Mouse (Mus musculus): ENCODE measurements at regions not wholly inside any gene's neighbourhood (a gene's known extent, or its start where the extent isn't known, plus 50 kb on each side); places are given as distances from the start of the nearest gene placed in this dataset.
A peak's percentile ranks its signal among the peaks of the same experiment; 100 is the strongest.

DNA sequence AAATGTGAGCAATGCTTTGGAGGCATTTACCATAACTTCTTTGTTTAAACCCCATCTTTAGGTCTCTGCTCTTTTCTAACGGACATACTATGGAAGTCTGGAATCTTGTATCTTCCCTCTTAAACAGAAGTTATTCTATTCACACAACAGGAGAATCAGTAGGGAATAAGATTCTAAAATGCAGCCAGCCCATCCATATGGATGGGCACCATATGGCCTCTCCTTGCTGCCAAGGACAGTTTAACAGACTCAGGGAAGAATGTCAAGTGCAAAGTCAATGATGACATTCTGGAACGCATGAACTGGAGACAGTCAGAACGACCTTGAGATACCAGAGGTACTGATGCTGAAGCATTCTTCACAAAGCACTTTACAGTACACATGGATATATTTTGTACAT is 206.1 kb upstream of the Tmpo start:
- no peak for ATAC-seq (replicated peaks in 1 of 2; ENCODE audit: insufficient read depth in 1 of 2, low FRiP score in 2 of 2, low TSS enrichment in 1 of 2, low read depth in 1 of 2, poor library complexity in 2 of 2, severe bottlenecking in 2 of 2)

DNA sequence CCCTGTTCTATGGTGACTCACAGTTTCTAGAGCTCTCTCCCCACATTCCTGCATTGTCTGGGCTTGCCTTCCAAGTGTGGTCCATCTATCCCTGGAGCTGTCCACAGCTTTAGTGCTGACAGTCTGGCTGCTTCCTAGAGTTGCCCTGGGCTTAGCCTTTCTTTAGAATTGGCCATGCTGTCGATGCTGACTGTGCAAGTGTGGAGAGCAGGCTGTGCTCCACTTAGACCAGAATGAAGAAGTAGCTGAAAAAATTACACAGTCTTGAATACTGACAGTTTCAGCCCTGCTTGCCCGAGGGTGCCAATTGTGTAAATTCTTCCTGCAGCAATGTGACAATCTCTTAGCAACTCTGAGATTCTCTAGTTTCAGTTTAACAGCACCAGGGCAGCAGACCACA is 203.3 kb upstream of the Tmpo start:
- no peak for ATAC-seq (replicated peaks in 1 of 2; ENCODE audit: insufficient read depth in 1 of 2, low FRiP score in 2 of 2, low TSS enrichment in 1 of 2, low read depth in 1 of 2, poor library complexity in 2 of 2, severe bottlenecking in 2 of 2)

DNA sequence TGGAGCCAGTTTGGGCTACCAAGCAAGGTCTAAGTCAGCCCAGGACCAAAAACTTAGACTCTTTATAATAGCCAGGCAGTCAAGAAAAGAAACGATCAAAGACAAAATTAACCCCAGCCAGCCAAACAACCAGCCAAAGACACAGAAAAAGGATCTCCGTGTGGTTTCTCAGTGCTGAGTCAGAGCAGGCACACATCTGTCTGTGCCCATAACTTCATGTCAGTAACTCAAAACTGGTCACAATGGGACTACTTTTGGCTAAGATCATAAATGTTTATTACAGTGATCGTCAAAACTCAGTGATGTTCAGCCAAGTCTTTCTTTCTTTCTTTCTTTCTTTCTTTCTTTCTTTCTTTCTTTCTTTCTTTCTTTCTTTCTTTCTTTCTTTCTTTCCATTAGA is 195.6 kb upstream of the Tmpo start:
- ATAC-seq (replicated peaks in 1 of 2; ENCODE audit: insufficient read depth in 1 of 2, low FRiP score in 2 of 2, low TSS enrichment in 1 of 2, low read depth in 1 of 2, poor library complexity in 2 of 2, severe bottlenecking in 2 of 2) = no peak

DNA sequence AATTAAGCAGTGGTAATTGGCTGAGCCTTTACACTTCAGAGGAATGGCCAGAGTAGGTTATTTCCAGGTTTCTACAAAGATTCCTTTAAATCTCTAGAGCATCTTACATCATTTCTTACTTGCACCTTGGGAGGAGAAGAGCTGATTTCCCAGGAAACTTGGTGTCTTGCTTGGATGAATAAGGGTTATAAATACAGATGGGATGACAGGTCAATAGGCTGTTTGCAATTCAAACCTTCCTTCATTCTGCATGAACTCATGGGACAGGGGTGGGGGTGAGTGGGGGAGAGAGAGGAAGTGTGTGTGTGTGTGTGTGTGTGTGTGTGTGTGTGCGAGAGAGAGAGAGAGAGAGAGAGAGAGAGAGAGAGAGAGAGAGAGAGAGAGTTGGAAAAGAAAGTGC is 186.4 kb upstream of the Tmpo start:
- ATAC-seq (replicated peaks in 1 of 2; ENCODE audit: insufficient read depth in 1 of 2, low FRiP score in 2 of 2, low TSS enrichment in 1 of 2, low read depth in 1 of 2, poor library complexity in 2 of 2, severe bottlenecking in 2 of 2) = no peak

DNA sequence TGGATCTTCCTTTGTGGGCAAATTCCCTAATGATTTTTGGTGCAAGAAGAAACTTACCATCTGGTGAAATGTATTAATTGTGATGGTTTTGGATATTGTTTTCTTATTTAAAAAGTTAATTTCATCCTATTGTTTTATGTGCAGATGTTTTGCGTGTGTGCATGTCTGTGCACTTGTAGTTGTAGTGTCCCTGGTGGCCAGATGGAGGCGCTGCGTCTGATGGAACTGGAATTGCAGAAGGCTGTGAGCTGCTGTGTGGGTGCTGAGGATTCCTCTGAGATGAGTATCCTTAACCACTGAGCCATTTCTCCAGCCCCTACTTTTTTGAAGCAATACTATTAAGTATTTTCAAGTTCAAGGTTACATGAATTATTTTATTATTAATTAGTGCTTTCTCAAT is 181.5 kb upstream of the Tmpo start:
- no peak for ATAC-seq (replicated peaks in 1 of 2; ENCODE audit: insufficient read depth in 1 of 2, low FRiP score in 2 of 2, low TSS enrichment in 1 of 2, low read depth in 1 of 2, poor library complexity in 2 of 2, severe bottlenecking in 2 of 2)

DNA sequence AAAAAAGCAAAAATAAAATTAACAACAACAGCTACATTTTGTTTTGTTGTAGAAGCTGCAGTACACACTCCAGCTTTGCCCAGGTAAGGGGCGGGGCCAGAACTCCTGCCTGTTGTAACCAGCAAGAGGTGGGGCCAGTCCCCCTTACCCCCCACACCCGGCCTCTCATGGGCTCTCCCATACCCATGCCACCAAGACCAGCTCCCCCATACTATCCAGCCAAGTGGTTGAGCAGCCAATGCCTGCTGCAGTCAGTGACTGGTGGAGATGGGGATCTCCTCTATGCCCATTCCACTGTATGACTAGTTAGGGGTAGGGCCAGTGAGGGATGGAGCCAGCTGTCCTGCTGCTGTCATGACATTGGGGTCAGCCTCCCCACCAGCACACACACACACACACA is 180.5 kb upstream of the Tmpo start:
- no peak for ATAC-seq (replicated peaks in 1 of 2; ENCODE audit: insufficient read depth in 1 of 2, low FRiP score in 2 of 2, low TSS enrichment in 1 of 2, low read depth in 1 of 2, poor library complexity in 2 of 2, severe bottlenecking in 2 of 2)

DNA sequence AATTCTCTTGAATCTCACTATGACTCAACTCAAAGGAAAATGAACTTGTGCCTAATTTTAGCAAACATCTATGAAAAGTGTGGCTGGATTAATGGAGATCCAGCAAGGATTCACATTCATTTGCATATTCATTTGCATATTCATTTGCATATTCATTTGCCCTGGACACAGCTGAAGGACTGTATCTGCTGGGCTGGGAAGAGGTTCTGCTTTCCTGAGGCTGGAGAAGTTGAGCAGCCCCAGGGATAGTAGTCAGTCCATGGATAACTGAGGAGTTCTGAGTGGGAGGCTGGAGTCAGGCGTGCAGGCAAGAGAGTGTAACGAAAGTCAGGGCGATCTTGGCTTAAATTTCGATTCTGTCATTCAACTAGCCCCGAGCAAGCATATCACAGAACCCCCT is 164.3 kb upstream of the Tmpo start:
- no peak for ATAC-seq (replicated peaks in 1 of 2; ENCODE audit: insufficient read depth in 1 of 2, low FRiP score in 2 of 2, low TSS enrichment in 1 of 2, low read depth in 1 of 2, poor library complexity in 2 of 2, severe bottlenecking in 2 of 2)

DNA sequence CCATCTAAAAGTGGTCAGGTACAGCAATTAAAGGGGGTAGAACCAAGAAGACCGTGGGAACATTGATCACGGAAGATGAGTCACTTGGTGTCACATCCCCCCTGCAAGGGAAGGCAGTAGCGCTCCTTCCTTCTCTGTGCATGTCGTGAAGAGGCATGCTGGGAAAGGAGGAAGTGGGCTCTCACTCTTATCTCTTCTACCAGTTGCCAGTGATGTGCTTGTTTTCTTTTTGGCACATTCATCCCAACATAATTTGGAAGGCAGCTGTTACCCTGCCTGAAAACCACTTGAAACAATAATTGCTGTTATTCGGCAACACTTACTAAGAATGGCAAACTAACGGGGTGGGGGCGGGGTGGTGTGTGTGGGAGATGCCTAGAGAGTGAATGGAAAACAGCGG is 161.0 kb upstream of the Tmpo start:
- no peak for ATAC-seq (replicated peaks in 1 of 2; ENCODE audit: insufficient read depth in 1 of 2, low FRiP score in 2 of 2, low TSS enrichment in 1 of 2, low read depth in 1 of 2, poor library complexity in 2 of 2, severe bottlenecking in 2 of 2)

DNA sequence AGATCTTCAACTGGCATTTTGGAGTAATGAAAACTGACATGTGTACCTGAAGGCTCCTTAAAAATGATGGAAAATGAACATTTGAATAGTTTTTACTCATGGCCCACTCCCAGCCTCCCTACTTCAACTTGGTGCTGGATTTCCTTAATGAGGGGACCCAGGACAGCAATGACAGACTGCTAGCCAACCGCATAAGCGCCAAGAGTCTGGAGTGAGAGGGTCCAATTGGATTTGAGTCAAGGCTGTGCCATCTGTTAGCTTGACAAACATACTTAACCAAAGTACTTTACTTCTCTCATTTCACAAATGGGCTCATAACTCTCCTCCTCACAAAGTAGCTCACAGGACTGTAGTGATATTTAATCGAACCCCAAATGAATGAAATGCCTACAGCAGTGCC is 158.2 kb upstream of the Tmpo start:
- ATAC-seq (replicated peaks in 1 of 2; ENCODE audit: insufficient read depth in 1 of 2, low FRiP score in 2 of 2, low TSS enrichment in 1 of 2, low read depth in 1 of 2, poor library complexity in 2 of 2, severe bottlenecking in 2 of 2) = no peak

DNA sequence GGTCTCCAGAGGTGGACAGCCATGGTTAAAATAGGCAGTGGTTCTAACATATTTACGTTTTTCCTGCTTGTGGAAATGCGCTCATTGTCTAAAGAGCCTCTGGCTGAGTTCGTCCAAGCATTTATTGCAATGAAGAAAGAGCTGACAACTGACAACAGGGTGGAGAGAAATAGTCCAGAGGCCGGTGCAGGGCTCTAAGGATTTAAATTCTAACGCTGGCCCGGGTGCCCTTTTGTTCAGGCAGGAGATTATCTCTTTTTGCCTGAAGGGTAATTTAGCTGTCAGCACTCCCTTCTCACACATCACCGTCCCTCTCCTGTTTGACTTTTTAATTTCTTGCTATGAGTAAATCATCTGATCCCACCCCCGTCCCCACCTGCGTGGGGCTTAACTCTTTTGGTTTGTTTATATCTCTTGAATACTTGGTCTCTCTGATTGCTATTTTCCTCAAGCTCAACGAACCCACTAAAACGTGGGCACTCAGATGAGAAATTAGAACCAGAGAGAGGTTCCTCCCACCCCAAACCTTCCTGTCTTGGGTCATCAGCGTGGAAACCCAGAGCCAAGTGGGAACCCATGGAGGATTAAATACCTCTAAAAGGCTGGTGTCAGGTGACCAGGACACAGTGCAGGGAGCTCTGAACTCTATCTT is 145.7 kb upstream of the Tmpo start:
- no peak for ATAC-seq (replicated peaks in 1 of 2; ENCODE audit: insufficient read depth in 1 of 2, low FRiP score in 2 of 2, low TSS enrichment in 1 of 2, low read depth in 1 of 2, poor library complexity in 2 of 2, severe bottlenecking in 2 of 2)

DNA sequence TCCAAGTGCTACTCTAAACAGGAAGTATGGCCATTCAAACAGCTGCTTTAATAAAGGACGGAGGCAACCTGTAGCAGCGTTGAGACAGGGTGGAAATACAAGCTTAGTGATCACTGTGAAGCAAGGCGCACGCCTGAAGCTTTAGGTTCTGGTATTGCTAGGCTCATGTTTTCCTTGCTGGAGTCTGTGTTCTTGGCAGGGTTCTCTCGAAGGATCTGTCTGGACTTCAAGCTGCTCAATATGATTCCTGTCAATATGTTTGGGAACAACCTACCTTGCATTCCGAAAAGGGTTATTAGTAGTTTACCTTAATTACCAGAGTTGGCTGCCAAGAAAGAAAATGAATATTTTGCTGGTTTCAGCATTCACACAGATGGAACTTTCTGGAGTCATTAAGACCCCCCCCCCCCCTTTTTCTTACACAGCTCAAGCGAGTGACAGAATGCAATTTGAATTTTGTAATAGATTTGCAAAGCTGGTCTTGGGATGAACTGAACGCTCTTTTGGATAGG is 145.1 kb upstream of the Tmpo start:
- no peak for ATAC-seq (replicated peaks in 1 of 2; ENCODE audit: insufficient read depth in 1 of 2, low FRiP score in 2 of 2, low TSS enrichment in 1 of 2, low read depth in 1 of 2, poor library complexity in 2 of 2, severe bottlenecking in 2 of 2)

DNA sequence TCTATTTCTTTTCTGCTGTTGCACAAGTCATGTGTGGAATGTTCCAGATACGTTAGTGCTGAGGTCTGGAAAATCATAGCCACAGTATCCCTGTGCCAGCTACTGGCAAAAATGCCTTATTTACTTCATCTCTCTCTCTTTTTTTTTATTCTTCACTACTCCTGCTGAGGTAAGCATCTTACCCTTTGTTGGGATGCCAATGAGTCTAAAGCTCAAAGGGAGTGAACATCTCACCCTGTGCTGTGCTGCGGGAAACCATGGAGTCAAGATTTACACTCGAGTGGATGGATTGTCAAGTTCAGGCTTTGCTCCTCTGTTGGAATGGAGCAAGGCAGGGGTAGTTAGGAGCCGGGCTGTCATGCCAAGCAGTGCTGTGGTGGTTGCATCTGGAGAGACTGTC is 140.1 kb upstream of the Tmpo start:
- ATAC-seq (replicated peaks in 1 of 2; ENCODE audit: insufficient read depth in 1 of 2, low FRiP score in 2 of 2, low TSS enrichment in 1 of 2, low read depth in 1 of 2, poor library complexity in 2 of 2, severe bottlenecking in 2 of 2) = no peak

DNA sequence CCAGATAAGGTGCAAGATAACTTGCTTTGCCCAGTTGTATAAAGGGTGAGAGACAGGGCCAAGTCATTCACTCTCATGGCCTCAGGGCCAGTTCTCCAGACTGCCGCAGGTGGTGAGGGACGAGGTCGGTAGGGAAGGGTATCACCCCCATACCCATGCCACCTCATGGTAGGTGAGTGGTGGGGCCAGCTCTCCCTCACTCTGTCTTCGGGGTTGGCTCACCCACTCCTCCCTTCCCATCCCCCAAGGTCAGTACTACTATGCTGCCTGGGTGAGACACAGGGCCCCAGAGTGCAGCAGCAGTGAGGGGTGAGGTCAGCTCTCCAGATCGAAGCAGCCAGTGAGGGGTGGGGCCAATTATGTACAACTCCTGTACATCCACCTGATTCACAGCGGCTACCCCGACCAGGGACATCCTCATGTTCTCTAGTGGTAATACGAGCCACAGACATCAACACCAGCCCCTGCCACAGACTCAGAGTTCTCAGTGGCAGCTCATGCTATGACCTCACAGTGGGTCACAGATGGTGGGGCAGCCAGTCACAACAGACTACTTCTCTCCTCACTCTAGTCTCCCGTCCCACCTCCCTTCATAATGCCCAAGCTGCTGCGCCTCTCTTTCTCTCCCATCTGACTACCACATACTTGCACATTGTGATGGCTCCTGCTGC is 138.5 kb upstream of the Tmpo start:
- no peak for ATAC-seq (replicated peaks in 1 of 2; ENCODE audit: insufficient read depth in 1 of 2, low FRiP score in 2 of 2, low TSS enrichment in 1 of 2, low read depth in 1 of 2, poor library complexity in 2 of 2, severe bottlenecking in 2 of 2)

DNA sequence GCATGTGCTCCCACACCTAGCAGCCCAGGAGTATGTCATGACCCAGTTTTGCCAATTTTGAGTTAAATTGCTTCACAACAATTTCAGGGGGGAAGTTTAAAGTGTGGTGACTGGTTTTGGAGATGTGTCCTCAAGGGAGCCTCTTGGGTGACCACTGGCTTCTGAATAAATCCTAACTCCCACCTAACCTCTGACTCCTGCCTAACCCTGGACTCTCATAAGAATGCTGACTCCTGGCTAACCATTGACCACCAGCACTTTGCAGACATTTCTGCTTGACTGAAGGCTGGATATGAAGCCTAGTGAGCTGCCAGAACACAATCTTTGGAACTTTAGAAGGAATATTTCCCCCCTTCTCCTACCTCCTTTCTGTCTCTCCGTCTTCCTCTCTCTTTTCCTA is 133.3 kb upstream of the Tmpo start:
- no peak for ATAC-seq (replicated peaks in 1 of 2; ENCODE audit: insufficient read depth in 1 of 2, low FRiP score in 2 of 2, low TSS enrichment in 1 of 2, low read depth in 1 of 2, poor library complexity in 2 of 2, severe bottlenecking in 2 of 2)

DNA sequence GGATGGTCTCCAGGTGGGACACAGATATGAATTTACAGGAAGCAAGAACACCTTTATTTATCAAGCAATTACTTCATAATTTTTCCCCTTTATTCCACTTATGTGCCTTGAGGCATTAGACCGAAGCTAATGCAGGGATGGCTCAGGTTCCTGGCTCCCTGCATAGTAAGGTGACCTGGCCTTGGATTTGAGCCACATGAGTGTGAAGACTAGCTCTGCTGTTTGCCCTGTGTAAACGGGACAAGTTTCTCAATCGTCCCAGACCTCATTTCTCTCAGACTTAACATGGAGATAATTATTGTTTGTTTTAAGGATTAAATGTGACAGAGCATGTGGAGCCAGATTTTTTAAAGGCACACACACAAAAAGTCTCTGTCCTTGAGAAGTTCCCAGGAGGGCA is 132.2 kb upstream of the Tmpo start:
- ATAC-seq (replicated peaks in 1 of 2; ENCODE audit: insufficient read depth in 1 of 2, low FRiP score in 2 of 2, low TSS enrichment in 1 of 2, low read depth in 1 of 2, poor library complexity in 2 of 2, severe bottlenecking in 2 of 2) = no peak

DNA sequence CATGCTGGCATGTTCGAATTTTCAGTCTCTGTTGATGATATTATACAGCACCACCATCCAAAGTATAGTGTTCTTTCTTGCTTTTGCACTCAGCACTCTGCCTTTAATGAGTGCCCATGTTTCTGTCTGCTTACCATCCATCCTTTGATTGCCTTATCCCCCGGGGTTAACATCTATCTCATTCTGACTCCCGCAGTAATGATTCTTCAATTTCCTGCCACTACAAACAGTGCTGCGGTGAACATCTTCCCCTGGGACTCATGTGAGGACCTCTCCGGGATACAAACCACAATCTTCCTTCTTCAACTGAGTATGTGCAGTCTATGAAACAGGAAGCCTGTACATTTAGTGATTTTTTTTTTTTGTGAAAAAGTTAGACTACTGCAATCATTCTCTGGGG is 131.8 kb upstream of the Tmpo start:
- ATAC-seq (replicated peaks in 1 of 2; ENCODE audit: insufficient read depth in 1 of 2, low FRiP score in 2 of 2, low TSS enrichment in 1 of 2, low read depth in 1 of 2, poor library complexity in 2 of 2, severe bottlenecking in 2 of 2) = no peak

DNA sequence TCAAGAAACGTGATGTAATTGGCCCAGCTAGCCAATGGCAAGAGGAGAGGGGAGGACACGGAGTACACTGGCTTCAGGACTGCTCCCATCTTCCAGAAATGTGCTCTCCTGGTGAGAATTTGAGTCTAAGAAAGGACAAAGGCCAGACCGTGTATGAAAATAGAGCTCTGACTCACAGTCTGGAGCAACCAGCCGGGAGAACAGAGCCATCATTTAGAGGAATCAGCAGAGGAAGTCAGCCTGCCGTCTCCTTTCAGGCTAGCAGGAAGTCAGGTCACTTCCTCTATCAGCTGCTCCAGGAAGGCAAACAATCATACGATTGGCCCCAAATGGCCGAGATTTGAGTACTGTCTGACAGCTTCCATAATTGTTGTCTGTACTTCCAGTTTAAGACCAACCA is 119.0 kb upstream of the Tmpo start:
- ATAC-seq (replicated peaks in 1 of 2; ENCODE audit: insufficient read depth in 1 of 2, low FRiP score in 2 of 2, low TSS enrichment in 1 of 2, low read depth in 1 of 2, poor library complexity in 2 of 2, severe bottlenecking in 2 of 2) = peak; percentile 37 to 45; a peak in 1 of 4 replicates

DNA sequence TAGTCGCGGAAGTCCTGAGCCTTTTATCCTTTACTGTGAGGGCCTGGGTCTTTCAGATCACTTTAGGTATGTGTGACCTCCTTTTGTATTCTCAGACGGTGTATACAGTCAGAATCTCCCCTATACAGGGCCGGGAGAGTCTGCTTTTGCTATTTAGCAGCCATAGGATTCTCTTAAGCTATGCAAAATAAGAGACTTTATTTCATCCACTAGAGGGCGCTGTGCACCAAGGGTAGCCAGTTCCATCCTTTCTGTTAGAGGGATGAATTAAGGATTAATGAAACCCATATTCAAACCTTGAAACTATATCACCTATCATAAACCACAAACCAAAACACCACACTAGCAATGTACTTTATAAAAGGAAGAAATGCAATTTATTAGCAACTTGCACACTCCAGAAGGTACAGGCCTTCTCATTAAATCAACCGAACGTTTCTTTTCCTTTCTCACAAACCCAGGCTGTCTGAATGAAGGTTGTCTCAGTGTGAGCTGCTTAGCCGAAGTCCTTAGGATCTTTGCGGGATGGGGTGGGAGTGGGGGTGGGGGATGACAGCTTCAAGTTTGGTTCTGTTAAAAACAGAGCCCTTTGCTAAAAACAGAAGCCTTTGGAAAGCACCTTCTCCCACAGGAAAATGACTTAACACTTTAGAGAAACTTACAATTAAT is 116.8 kb upstream of the Tmpo start:
- peak in 1 of 2 experiments; percentile 46; a peak in 2 of 4 replicates for ATAC-seq (replicated peaks in 1 of 2; ENCODE audit: insufficient read depth in 1 of 2, low FRiP score in 2 of 2, low TSS enrichment in 1 of 2, low read depth in 1 of 2, poor library complexity in 2 of 2, severe bottlenecking in 2 of 2)

DNA sequence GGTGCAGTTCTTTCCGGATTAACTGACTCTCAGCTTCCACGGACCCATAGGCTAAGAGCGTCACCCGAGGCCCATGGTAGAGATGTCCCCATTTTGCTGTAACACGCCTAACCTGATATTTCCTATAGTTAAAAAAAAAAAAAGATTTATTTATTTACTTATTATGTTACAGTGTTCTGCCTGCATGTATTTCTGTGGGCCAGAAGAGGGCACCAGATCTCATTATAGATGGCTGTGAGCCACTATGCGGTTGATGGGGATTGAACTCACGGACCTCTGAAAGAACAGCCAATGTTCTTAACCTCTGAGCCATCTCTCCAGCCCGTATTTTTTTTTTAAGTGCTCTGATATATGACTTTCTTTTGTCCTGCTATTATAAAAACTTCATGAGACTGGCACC is 114.2 kb upstream of the Tmpo start:
- no peak for ATAC-seq (replicated peaks in 1 of 2; ENCODE audit: insufficient read depth in 1 of 2, low FRiP score in 2 of 2, low TSS enrichment in 1 of 2, low read depth in 1 of 2, poor library complexity in 2 of 2, severe bottlenecking in 2 of 2)
